Mouse (Mus musculus) layer of hippocampus, adult 6 months (tissue): Measurements from ENCODE around the gene Rtf1. TPM values are rescaled to one million over a fixed set of nuclear protein-coding genes. Genes with fewer than 3 reads are reported as not detected.

Source experiments
- long read RNA-seq, 2 experiments: library from polyadenylated mRNA; unstranded; transcript quantifications; one replicate each; pipeline ENCODE4 v2.0.0; 2019 to 2020
- polyA plus RNA-seq: library from polyadenylated mRNA; unstranded; fragments of <200 nt; fragmentation: Nextera tagmentation; gene quantifications from 2 replicates; pipeline ENCODE4 v1.2.3, GENCODE M21; 2021

The Rtf1 gene
- polyA plus RNA-seq, result 53.5 and 55.4 TPM in 2 replicates
- long read RNA-seq, experiment 1, partial matches to known transcripts, result 64 of 72 reads
- long read RNA-seq, experiment 1, other reads (novel, unspliced or antisense), result 8 of 72 reads
- long read RNA-seq, experiment 2, full-length matches to known transcripts, result 2 of 16 reads
- long read RNA-seq, experiment 2, partial matches to known transcripts, result 10 of 16 reads
- long read RNA-seq, experiment 2, other reads (novel, unspliced or antisense), result 4 of 16 reads

GRCm38 (mm10) chr2:119674525-119675214 is at the start of gene Rtf1:
Rtf1 (plus strand) TSS chr2:119675068.

DNA sequence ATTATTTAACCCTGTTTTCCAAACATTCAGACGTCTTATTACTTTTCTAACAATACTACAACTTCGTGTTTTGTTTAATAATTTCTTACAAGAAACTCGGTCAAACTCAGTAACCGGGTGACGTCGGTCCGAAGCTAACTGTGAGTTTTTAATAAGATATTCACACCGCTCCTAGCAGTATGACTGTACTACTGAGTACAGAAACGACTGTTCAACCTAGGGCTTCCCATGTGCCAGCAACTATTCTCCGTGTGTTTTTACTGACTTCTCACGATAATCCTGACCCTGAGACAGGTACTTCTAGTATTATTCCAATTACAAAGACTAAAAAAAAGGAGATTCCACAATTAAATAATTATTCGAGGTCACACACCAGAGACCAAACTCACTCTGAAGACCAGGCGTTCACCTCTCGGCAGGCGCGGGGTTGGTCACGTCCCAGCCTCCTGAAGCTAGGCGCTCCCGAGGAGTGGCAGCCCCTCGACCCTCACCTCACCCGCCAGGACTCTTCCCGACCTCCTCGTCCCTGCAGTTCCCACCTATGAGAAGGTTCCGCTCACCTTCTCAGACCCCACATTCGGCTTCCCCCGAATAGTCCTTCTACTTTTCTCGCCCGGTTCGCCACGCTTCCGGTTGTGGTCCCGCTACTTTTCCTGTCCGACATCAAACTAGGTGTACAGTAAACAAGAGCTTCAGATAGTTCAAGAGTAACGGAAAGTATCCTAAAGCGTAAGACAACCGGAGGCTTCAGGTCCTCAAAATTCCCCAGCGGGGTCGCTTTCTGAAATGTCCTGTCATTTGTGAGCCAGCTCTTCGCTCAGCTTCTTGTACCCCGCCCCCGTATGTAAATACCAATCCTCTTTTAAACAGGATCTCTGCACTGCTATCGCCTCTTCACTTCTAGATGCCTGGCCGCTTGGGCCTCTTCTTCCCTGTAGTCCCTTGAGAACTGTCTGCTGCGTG is 12.4 kb upstream of the Rtf1 start, which contains the start of gene Ndufaf1:
TSS of gene Ndufaf1 (minus strand) at position 608 of the 963 bp plus-strand sequence.

GRCm38 (mm10) chr2:119741581-119742411 is 66.9 kb downstream of the Rtf1 start, which contains the start of gene Itpka:
Itpka (plus strand) TSS chr2:119742337.

DNA sequence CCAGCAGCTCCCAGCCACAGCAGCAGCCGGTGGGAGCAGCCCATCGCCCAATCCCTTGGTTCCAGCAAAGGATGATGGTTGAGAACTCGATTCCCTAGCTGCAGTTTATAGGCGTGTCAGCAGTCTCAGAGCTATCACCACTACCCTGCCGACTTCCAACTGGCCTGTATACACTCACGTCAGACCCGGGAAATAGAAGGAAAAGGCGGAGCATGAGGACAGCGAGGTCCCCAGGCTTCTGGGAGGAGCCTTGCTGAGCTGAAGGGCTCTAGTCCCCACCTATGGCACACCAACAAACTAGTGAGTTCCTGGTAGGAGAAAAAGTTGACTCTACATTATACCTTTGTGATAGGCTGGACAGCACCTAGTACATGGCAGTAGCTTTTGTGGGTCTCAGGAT is 85.4 kb downstream of the Rtf1 start, which contains the start of gene Ltk:
TSS of gene Ltk (minus strand) at position 181 of the 400 bp plus-strand sequence.

Other genes with a start within 250 kb of the Rtf1 start
- gene Ino80, start 197.4 kb upstream of the Rtf1 start, polyA plus RNA-seq, result 1.5 and 1.8 TPM in 2 replicates
- gene Exd1, start 127.4 kb upstream of the Rtf1 start, polyA plus RNA-seq, result 0.10 and 0.44 TPM in 2 replicates
- gene Chp1, start 127.4 kb upstream of the Rtf1 start, polyA plus RNA-seq, result 98.2 and 106 TPM in 2 replicates
- gene Nusap1, start 56.8 kb upstream of the Rtf1 start, polyA plus RNA-seq, result 0.33 and 1.1 TPM in 2 replicates
- gene Oip5, start 56.6 kb upstream of the Rtf1 start, polyA plus RNA-seq, result 0.79 and 0.83 TPM in 2 replicates
- 40.8 and 41.7 TPM in 2 replicates for gene Ndufaf1, start 12.2 kb upstream of the Rtf1 start, polyA plus RNA-seq
- 44.6 and 49.4 TPM in 2 replicates for gene Itpka, start 67.3 kb downstream of the Rtf1 start, polyA plus RNA-seq
- gene Ltk, start 85.4 kb downstream of the Rtf1 start, polyA plus RNA-seq, result 0.90 and 1.1 TPM in 2 replicates
- 3.8 and 4.6 TPM in 2 replicates for gene Rpap1, start 112.5 kb downstream of the Rtf1 start, polyA plus RNA-seq
- gene Tyro3, start 122.7 kb downstream of the Rtf1 start, polyA plus RNA-seq, result 19.3 TPM in 2 replicates
- 7.0 and 9.5 TPM in 2 replicates for gene Mga, start 222.2 kb downstream of the Rtf1 start, polyA plus RNA-seq